Mouse (Mus musculus) MEL (cell line): Measurements from ENCODE around the gene Scamp5. TPM values are rescaled to one million over a fixed set of nuclear protein-coding genes. Genes with fewer than 3 reads are reported as not detected.

Source experiments
- DNase-seq: peaks from one replicate; pipeline ENCODE4 v3.0.0; 2011; ENCODE audit warnings: low read depth, low spot score
- H3K27ac ChIP-seq: 2 replicates; pipeline ENCODE4 v1.5.1; 2012; ENCODE audit warnings: low read depth, mild to moderate bottlenecking, control low read depth, low read length, moderate library complexity; ENCODE audit not compliant: control insufficient read depth
- H3K27me3 ChIP-seq, 2 experiments: fragments of 150-350 bp in 1 of 2; sonication (generic) in 1 of 2; 2 replicates each; pipeline ENCODE4 v1.6.1; 2012; ENCODE audit warnings: low read length in 2 of 2, mild to moderate bottlenecking in 2 of 2, improper control_type of control experiment in 1 of 2, moderate library complexity in 1 of 2; ENCODE audit not compliant: insufficient read depth in 2 of 2, control insufficient read depth in 1 of 2
- H3K36me3 ChIP-seq, 2 experiments: 2 replicates each; pipeline ENCODE4 v1.6.1; 2012 to 2014; ENCODE audit warnings: low read length in 2 of 2, improper control_type of control experiment in 1 of 2, inconsistent platforms in 1 of 2, mild to moderate bottlenecking in 1 of 2; ENCODE audit not compliant: insufficient read depth in 2 of 2, control insufficient read depth in 1 of 2
- H3K4me1 ChIP-seq, 2 experiments: fragments of 150-350 bp in 1 of 2; sonication (generic) in 1 of 2; 2 replicates each; pipeline ENCODE4 v1.6.1; 2012; ENCODE audit warnings: low read length in 2 of 2, improper control_type of control experiment in 1 of 2, mild to moderate bottlenecking in 1 of 2; ENCODE audit not compliant: insufficient read depth in 2 of 2, control insufficient read depth in 1 of 2
- H3K4me3 ChIP-seq, 2 experiments: fragments of 150-350 bp in 1 of 2; sonication (generic) in 1 of 2; 2 replicates each; pipeline ENCODE4 v1.5.1; 2012; ENCODE audit warnings: low read depth in 2 of 2, low read length in 2 of 2, mild to moderate bottlenecking in 2 of 2, moderate library complexity in 2 of 2, control low read depth in 1 of 2, improper control_type of control experiment in 1 of 2; ENCODE audit not compliant: control insufficient read depth in 1 of 2, insufficient read depth in 1 of 2
- H3K79me2 ChIP-seq: 2 replicates; pipeline ENCODE4 v1.6.1; 2012; ENCODE audit warnings: mild to moderate bottlenecking, low read length, moderate library complexity; ENCODE audit not compliant: control insufficient read depth, poor library complexity, insufficient read depth
- H3K9ac ChIP-seq: 2 replicates; pipeline ENCODE4 v1.6.1; 2012; ENCODE audit warnings: low read depth, mild to moderate bottlenecking, control low read depth, low read length, moderate library complexity; ENCODE audit not compliant: control insufficient read depth, poor library complexity, severe bottlenecking
- H3K9me3 ChIP-seq: fragments of 150-350 bp; sonication (generic); replicated peaks from 2 replicates; pipeline ENCODE4 v1.6.1; 2012; ENCODE audit warnings: mild to moderate bottlenecking, low read length, improper control_type of control experiment, moderate library complexity; ENCODE audit not compliant: insufficient read depth
- CHD1 ChIP-seq: IDR thresholded peaks from 2 replicates; pipeline ENCODE4 v1.6.1; 2012; ENCODE audit warnings: low read depth, mild to moderate bottlenecking, inconsistent platforms, low read length, improper control_type of control experiment
- ETS1 ChIP-seq: IDR thresholded peaks from 2 replicates; pipeline ENCODE4 v1.6.1; 2012; ENCODE audit warnings: low read depth, mild to moderate bottlenecking, inconsistent platforms, low read length, improper control_type of control experiment, moderate library complexity
- GABPA ChIP-seq: IDR thresholded peaks from 2 replicates; pipeline ENCODE4 v1.6.1; 2012; ENCODE audit warnings: low read depth, mild to moderate bottlenecking, inconsistent platforms, low read length, improper control_type of control experiment, moderate library complexity
- KAT2A ChIP-seq: conservative IDR thresholded peaks from 2 replicates; pipeline ENCODE4 v1.6.1; 2012; ENCODE audit warnings: low read depth, low read length, improper control_type of control experiment, inconsistent platforms
- MAX ChIP-seq: IDR thresholded peaks from 2 replicates; pipeline ENCODE4 v1.6.1; 2011; ENCODE audit warnings: low read length, improper control_type of control experiment
- MYB ChIP-seq: IDR thresholded peaks from 2 replicates; pipeline ENCODE4 v1.6.1; 2011; ENCODE audit warnings: mild to moderate bottlenecking, low read depth, low read length, improper control_type of control experiment
- MYC ChIP-seq: IDR thresholded peaks from 2 replicates; pipeline ENCODE4 v1.6.1; 2011; ENCODE audit warnings: low read depth, mild to moderate bottlenecking, low read length, improper control_type of control experiment, moderate library complexity
- NRF1 ChIP-seq: IDR thresholded peaks from 2 replicates; pipeline ENCODE4 v1.6.1; 2014; ENCODE audit warnings: low read depth, mild to moderate bottlenecking, inconsistent platforms, low read length, improper control_type of control experiment, moderate library complexity; ENCODE audit not compliant: poor library complexity, insufficient read depth, severe bottlenecking
- SIN3A ChIP-seq: IDR thresholded peaks from 2 replicates; pipeline ENCODE4 v1.6.1; 2012; ENCODE audit warnings: low read length, improper control_type of control experiment, inconsistent platforms
- TBP ChIP-seq: IDR thresholded peaks from 2 replicates; pipeline ENCODE4 v1.8.0; 2011; ENCODE audit warnings: low read depth, low read length, improper control_type of control experiment
- USF2 ChIP-seq, 2 experiments: IDR thresholded peaks; 2 replicates each; pipeline ENCODE4 v1.6.1; 2011 to 2012; ENCODE audit warnings: improper control_type of control experiment in 2 of 2, low read length in 2 of 2, borderline replicate concordance in 1 of 2, inconsistent platforms in 1 of 2, low read depth in 1 of 2, mild to moderate bottlenecking in 1 of 2; ENCODE audit not compliant: insufficient read depth in 1 of 2
- ZKSCAN1 ChIP-seq: IDR thresholded peaks from 2 replicates; pipeline ENCODE4 v1.6.1; 2012; ENCODE audit warnings: low read depth, mild to moderate bottlenecking, inconsistent platforms, low read length, improper control_type of control experiment, moderate library complexity
- polyA plus RNA-seq, 2 experiments: library from polyadenylated mRNA; stranded (reverse) in 1 of 2; unstranded in 1 of 2; fragments of >175 nt in 1 of 2; fragments of >200 nt in 1 of 2; gene quantifications; 2 replicates each; pipeline versions ENCODE4 v1.2.1 to v1.2.4; 2012; ENCODE audit warnings: low replicate concordance in 2 of 2, low read depth in 1 of 2; ENCODE audit not compliant: insufficient read length in 2 of 2, insufficient read depth in 1 of 2, missing spikeins in 1 of 2
- total RNA-seq: library from RNA; depleted of rRNA; stranded (reverse); fragments of 300-350 nt; gene quantifications from 2 replicates; pipeline ENCODE4 v1.2.3, GENCODE M21; 2012

The Scamp5 gene
- total and polyA plus RNA-seq, 3 experiments: 2.3 to 4.3 TPM; not detected in 1

- TF ChIP-seq KAT2A (no peak), SIN3A (peak; percentile 18; the same call in 1 of the 2 replicates), ETS1 (peak; percentile 41), CHD1 (no peak), TBP (no peak; the same call in 1 of the 2 replicates), MYB (no peak)
- TF ChIP-seq, all 39 proteins: peak for 19
Observed at GRCm38 (mm10) chr9:57433097-57434032, 34.5 kb downstream of the Scamp5 start (continued).

- Histone ChIP-seq H3K27ac (peak overlapping the region; percentile 90; the same call in 1 of the 2 replicates), H3K9ac (peak overlapping the region; percentile 60), H3K9me3 (no peaks in the 10 kb centered on the region), H3K79me2 (no peaks in the 10 kb centered on the region; the same call in 1 of the 2 replicates), H3K4me3 (no peak overlapping the region), H3K36me3 (peaks cover 0 to 43% of the 10 kb centered on the region in 2 experiments; a peak in 2 of 4 replicates), H3K4me1 (peaks cover 21 to 51% of the 10 kb centered on the region in 2 experiments), H3K27me3 (no peaks in the 10 kb centered on the region)
- TF ChIP-seq NRF1 (no peak), GABPA (no peak), MYC (no peak), MAX (no peak)
- no peak for DNase-seq
Observed at GRCm38 (mm10) chr9:57432480-57432879, 35.4 kb downstream of the Scamp5 start.

- Histone ChIP-seq H3K79me2 (no peaks in the 10 kb centered on the region; the same call in 1 of the 2 replicates), H3K36me3 (peaks cover 0 to 43% of the 10 kb centered on the region in 2 experiments; a peak in 2 of 4 replicates)
Observed at GRCm38 (mm10) chr9:57431202-57431601, 36.7 kb downstream of the Scamp5 start.

More at GRCm38 (mm10) chr9:57431202-57431601, 36.7 kb downstream of the Scamp5 start:
- Histone ChIP-seq H3K4me1 (peaks cover 21 to 49% of the 10 kb centered on the region in 2 experiments), H3K9me3 (no peaks in the 10 kb centered on the region), H3K4me3 (no peak overlapping the region), H3K27ac (no peak overlapping the region), H3K9ac (no peak overlapping the region), H3K27me3 (no peaks in the 10 kb centered on the region)
- no peak for DNase-seq
- TF ChIP-seq ZKSCAN1 (no peak), USF2 (IDR thresholded peaks at IDR 0.05; ENCODE audit: borderline replicate concordance in 1 of 2, insufficient read depth in 1 of 2, low read depth in 1 of 2, low read length in 2 of 2) (0 out of 4 replicates have a peak, but pooled peaks of 1 of the 2 experiments have one; percentile 13)
